Mouse (Mus musculus) hindbrain, embryonic 13.5 days (tissue): ENCODE data around the gene Fbxl22. TPM values are rescaled to one million over a fixed set of nuclear protein-coding genes. Genes with fewer than 3 reads are reported as not detected.
A peak's percentile ranks its signal among the peaks of the same experiment; 100 is the strongest.

Experiments
- ATAC-seq: fragments of 200-750 bp; cut with Nextera tagmentation; 2 replicates; pipeline ENCODE4 v1.8.0; 2017; ENCODE audit warnings: moderate TSS enrichment; ENCODE audit not compliant: low FRiP score
- H3K27ac ChIP-seq: fragments of 300-500 bp; sonication (generic); 2 replicates; pipeline ENCODE4 v1.5.1; 2015; ENCODE audit warnings: inconsistent platforms, mild to moderate bottlenecking, moderate library complexity
- H3K27me3 ChIP-seq: fragments of 300-500 bp; sonication (generic); 2 replicates; pipeline ENCODE4 v1.6.1; 2015; ENCODE audit warnings: mild to moderate bottlenecking, inconsistent platforms
- H3K36me3 ChIP-seq: fragments of 300-500 bp; sonication (generic); 2 replicates; pipeline ENCODE4 v1.6.1; 2015; ENCODE audit warnings: mild to moderate bottlenecking, inconsistent platforms
- H3K4me1 ChIP-seq: fragments of 300-500 bp; sonication (generic); replicated peaks from 2 replicates; pipeline ENCODE4 v1.6.1; 2015; ENCODE audit warnings: inconsistent platforms
- H3K4me2 ChIP-seq: fragments of 300-500 bp; sonication (generic); 2 replicates; pipeline ENCODE4 v1.6.1; 2015; ENCODE audit warnings: inconsistent platforms, mild to moderate bottlenecking, moderate library complexity
- H3K4me3 ChIP-seq: fragments of 300-500 bp; sonication (generic); 2 replicates; pipeline ENCODE4 v1.5.1; 2015; ENCODE audit warnings: mild to moderate bottlenecking, inconsistent platforms
- H3K9ac ChIP-seq: fragments of 300-500 bp; sonication (generic); 2 replicates; pipeline ENCODE4 v1.6.1; 2015; ENCODE audit warnings: mild to moderate bottlenecking, inconsistent platforms
- H3K9me3 ChIP-seq: fragments of 300-500 bp; sonication (generic); 2 replicates; pipeline ENCODE4 v1.6.1; 2016; ENCODE audit warnings: inconsistent platforms
- WGBS: fragments of 180-500 bp; shearing (Covaris S2); methylation state at CpG from one replicate; pipeline ENCODE4 v1.1.7; 2015; 5-methylcytosine and 5-hydroxymethylcytosine counted together
- polyA plus RNA-seq: library from polyadenylated mRNA; unstranded; fragments of >200 nt; fragmentation: Nextera tagmentation; extraction: Ambion mirVana; gene quantifications from 2 replicates; pipeline ENCODE4 v1.2.1, GENCODE M21; 2015

Fbxl22 gene
- polyA plus RNA-seq, 1 experiment from 2014 or later, result 2.2 TPM

DNA sequence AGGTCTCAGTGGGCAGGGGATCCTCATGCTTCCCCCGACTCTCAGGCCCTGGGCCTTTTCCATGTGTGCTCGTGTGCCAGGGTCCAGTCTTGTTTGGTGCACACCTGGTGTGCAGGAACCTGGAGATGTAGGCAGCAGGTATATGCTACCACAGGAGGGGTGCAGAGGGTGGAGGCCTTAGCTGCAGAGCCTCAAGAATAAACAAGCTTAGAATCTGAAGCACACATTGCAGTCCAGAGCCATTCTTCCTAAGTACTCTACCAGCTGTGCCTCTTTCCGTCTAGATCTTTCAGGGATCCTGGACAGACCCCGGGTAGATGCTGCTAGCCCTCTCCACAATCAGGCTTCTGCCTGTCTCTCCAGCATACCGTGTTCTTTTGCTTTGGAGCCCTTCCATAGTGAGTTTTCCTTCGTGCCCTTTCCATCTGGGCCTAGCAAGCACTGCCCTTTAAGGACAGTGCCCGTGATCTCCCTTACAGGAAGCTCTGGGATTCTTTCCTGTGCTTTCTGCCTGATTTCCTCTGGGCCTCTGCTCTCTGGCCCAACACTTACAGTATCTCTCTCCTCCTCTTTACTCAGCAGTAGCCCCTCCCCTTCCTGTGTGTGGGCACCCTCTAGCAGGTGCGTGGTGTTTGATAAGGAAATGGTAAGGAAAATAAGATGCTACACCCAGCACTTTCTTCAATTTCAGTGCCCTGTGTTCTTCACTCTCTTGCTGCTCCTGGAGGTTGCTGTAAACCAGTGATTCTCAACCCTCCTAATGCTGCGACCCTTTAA lies 9.1 kb downstream of the Fbxl22 start:
- Histone ChIP-seq H3K27me3 (no peaks in the 10 kb centered on the region), H3K4me2 (no peak overlapping the region), H3K27ac (peak overlapping the region; percentile 76), H3K4me1 (peaks cover 32% of the 10 kb centered on the region), H3K4me3 (no peak overlapping the region), H3K9ac (peak overlapping the region; percentile 55), H3K9me3 (no peaks in the 10 kb centered on the region), H3K36me3 (peaks cover 85% of the 10 kb centered on the region)
- 59% methylated on average over 9 of the region's 9 CpGs for WGBS
- no peak for ATAC-seq

DNA sequence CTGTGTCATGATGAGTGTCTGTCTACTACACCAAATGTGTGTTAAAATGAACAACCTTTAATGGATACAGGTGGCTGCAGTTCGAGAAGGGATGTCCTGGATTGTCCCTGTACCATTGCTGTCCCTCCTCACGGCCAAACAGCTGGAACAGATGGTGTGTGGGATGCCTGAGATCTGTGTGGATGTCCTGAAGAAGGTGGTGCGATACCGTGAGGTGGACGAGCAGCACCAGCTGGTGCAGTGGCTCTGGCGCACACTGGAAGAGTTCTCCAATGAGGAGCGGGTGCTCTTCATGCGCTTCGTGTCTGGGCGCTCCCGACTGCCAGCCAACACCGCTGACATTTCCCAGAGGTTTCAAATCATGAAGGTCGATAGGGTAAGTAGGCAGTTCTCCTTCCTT lies 9.9 kb downstream of the Fbxl22 start:
- Histone ChIP-seq H3K4me2 (no peak overlapping the region), H3K4me1 (peaks cover 24% of the 10 kb centered on the region), H3K27ac (peak overlapping the region; percentile 76), H3K27me3 (no peaks in the 10 kb centered on the region), H3K9ac (no peak overlapping the region), H3K9me3 (no peaks in the 10 kb centered on the region), H3K36me3 (peaks cover 87% of the 10 kb centered on the region), H3K4me3 (no peak overlapping the region)
- 85% methylated on average over 13 of the region's 13 CpGs for WGBS
- no peak for ATAC-seq

DNA sequence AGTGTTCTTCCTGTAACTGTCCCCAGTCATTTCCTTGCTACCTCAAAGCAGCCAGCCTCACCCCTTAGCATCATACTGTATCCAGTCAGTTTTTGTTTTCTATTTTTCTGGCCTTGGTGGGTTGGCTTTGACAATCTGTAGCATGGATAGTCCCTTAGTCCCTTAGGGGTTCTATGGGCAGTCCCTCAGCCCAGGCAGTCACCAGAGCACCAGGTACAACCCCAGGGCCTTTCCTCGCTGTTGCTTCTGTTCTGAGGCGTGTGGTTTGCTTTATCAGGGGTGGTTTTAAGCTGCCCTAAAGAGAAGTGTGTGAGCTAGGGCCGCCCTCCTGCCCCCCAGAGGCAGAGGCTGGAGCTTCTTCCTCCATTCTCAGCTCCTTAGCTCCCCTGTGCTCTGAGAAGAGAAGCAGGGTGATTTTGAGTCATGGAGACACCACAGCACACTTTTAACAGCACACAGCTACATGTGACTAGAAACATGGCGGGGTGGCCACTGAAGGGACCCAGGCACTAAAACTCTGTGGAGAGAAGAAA lies 10.4 kb downstream of the Fbxl22 start:
- H3K27ac ChIP-seq, result no peak overlapping the region
- H3K9ac ChIP-seq, result no peak overlapping the region
- H3K4me2 ChIP-seq, result no peak overlapping the region
- no peaks in the 10 kb centered on the region for H3K9me3 ChIP-seq
- H3K36me3 ChIP-seq, result peaks cover 87% of the 10 kb centered on the region
- ATAC-seq, result no peak
- H3K27me3 ChIP-seq, result no peaks in the 10 kb centered on the region
- no peak overlapping the region for H3K4me3 ChIP-seq
- 85% methylated on average over 4 of the region's 4 CpGs for WGBS
- H3K4me1 ChIP-seq, result peaks cover 23% of the 10 kb centered on the region

DNA sequence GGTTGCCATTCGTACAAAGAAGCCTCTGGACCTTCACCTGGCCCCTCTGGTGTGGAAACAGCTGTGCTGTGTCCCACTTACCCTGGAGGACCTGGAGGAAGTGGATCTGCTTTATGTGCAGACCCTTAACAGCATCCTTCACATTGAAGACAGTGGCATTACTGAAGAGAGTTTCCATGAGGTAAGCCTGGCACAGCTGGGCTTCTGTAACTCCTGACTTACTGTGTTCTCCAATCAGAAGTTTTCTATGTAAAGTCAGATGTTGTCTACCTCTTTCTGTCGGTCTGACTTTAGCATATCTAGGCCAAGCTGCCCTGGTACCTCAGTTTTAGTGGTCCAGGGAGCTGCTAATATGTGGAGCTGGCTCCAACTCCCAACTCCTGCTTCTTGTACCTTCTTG lies 13.1 kb downstream of the Fbxl22 start:
- H3K4me1 ChIP-seq, result peaks cover 18% of the 10 kb centered on the region
- peaks cover 83% of the 10 kb centered on the region for H3K36me3 ChIP-seq
- no peak for ATAC-seq
- no peaks in the 10 kb centered on the region for H3K27me3 ChIP-seq
- H3K9me3 ChIP-seq, result no peaks in the 10 kb centered on the region
- H3K27ac ChIP-seq, result no peak overlapping the region
- H3K9ac ChIP-seq, result no peak overlapping the region
- WGBS, result 96% methylated on average over 2 of the region's 2 CpGs
- H3K4me3 ChIP-seq, result no peak overlapping the region
- no peak overlapping the region for H3K4me2 ChIP-seq

- ATAC-seq, result no peak
- no peak overlapping the region for H3K4me3 ChIP-seq
- no peaks in the 10 kb centered on the region for H3K9me3 ChIP-seq
- H3K9ac ChIP-seq, result no peak overlapping the region
- H3K36me3 ChIP-seq, result peaks cover 91% of the 10 kb centered on the region
- no peak overlapping the region for H3K27ac ChIP-seq
- H3K27me3 ChIP-seq, result no peaks in the 10 kb centered on the region
- H3K4me1 ChIP-seq, result no peaks in the 10 kb centered on the region
- no peak overlapping the region for H3K4me2 ChIP-seq
These were observed 20.4 kb downstream of the Fbxl22 start for GRCm38 (mm10) chr9:66493992-66494391.

DNA sequence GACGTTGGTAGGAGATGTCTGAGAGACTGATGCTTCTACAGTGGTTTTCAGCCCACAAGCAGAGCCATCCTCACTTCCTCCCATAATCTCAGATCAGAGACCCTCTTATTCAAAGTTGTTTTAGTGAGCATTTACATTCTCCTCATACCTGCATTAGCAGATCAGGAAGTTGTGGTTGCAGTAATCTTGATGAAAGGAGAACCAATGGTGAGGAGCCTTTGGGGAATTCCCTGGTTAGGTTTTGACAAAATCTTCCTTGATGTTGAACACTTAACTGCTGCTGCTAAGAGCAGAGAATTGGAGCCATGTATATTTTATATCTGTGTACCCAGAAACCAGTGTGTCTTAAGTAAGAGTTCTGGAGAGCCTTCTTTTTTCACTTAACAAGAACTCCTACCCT lies 22.0 kb downstream of the Fbxl22 start:
- ATAC-seq, result no peak
- Histone ChIP-seq H3K4me3 (no peak overlapping the region), H3K4me2 (no peak overlapping the region), H3K27ac (no peak overlapping the region), H3K4me1 (no peaks in the 10 kb centered on the region), H3K36me3 (peaks cover 93% of the 10 kb centered on the region), H3K27me3 (no peaks in the 10 kb centered on the region), H3K9ac (no peak overlapping the region), H3K9me3 (no peaks in the 10 kb centered on the region)
- 93% methylated on average over 1 of the region's 1 CpGs for WGBS

DNA sequence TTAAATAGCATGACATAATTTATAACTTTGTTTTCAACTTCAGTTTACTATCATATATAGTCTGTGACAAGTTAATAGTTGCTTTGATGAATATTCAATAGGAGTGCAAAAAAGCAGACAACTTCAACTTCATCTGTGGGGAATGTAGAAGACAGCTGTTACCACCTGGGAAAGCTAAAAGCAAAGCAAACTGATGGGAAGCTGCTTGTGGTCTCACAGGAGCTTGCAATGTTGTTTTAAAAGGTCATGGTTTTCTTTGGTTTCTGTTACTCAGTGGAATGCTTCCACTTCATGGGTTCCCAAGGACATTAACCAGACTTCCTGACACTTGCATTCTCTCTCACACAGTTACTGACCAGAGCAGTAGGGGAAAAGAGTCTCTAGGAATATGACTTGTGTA lies 25.6 kb downstream of the Fbxl22 start:
- H3K27ac ChIP-seq, result no peak overlapping the region
- no peak overlapping the region for H3K9ac ChIP-seq
- no peak for ATAC-seq
- no peak overlapping the region for H3K4me3 ChIP-seq
- no peaks in the 10 kb centered on the region for H3K4me1 ChIP-seq
- no peak overlapping the region for H3K4me2 ChIP-seq
- H3K9me3 ChIP-seq, result no peaks in the 10 kb centered on the region
- no peaks in the 10 kb centered on the region for H3K27me3 ChIP-seq
- peaks cover 93% of the 10 kb centered on the region for H3K36me3 ChIP-seq

DNA sequence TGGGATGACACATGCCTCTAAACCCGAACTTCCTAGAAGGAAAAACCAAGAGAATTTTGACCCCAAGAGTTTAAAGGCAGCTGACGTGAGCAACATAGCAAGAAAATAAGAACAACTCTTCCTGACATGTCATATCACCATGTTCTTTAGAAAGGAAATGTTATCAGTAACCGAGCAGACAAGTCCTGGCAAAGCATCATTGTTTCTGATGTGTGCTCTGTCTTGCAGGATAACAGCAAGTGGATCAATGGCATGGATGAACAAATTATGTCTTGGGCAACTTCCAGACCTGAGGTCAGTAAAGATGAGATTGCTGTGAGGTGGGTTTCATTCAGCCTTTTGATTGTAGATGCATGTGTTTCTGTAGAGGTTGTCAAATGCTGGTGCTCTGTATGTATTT lies 31.0 kb downstream of the Fbxl22 start:
- Histone ChIP-seq H3K4me2 (no peak overlapping the region), H3K9me3 (no peaks in the 10 kb centered on the region), H3K27me3 (no peaks in the 10 kb centered on the region), H3K4me3 (no peak overlapping the region), H3K36me3 (peaks cover 73% of the 10 kb centered on the region), H3K27ac (no peak overlapping the region), H3K9ac (no peak overlapping the region), H3K4me1 (no peaks in the 10 kb centered on the region)
- WGBS, result 90% methylated on average over 3 of the region's 3 CpGs
- ATAC-seq, result no peak

GRCm38 (mm10) chr9:66477785-66478184 lies 36.6 kb downstream of the Fbxl22 start:
- H3K27me3 ChIP-seq, result no peaks in the 10 kb centered on the region
- peaks cover 62% of the 10 kb centered on the region for H3K36me3 ChIP-seq
- no peaks in the 10 kb centered on the region for H3K9me3 ChIP-seq
- no peak overlapping the region for H3K9ac ChIP-seq
- H3K27ac ChIP-seq, result no peak overlapping the region
- no peak overlapping the region for H3K4me2 ChIP-seq
- ATAC-seq, result no peak
- no peaks in the 10 kb centered on the region for H3K4me1 ChIP-seq
- no peak overlapping the region for H3K4me3 ChIP-seq
- WGBS, result 89% methylated on average over 2 of the region's 2 CpGs

GRCm38 (mm10) chr9:66465087-66465486 lies 49.3 kb downstream of the Fbxl22 start:
- WGBS, result 61% methylated on average over 4 of the region's 4 CpGs
- H3K4me3 ChIP-seq, result no peak overlapping the region

More at GRCm38 (mm10) chr9:66465087-66465486, 49.3 kb downstream of the Fbxl22 start:
- H3K27ac ChIP-seq, result no peak overlapping the region
- ATAC-seq, result no peak
- H3K4me2 ChIP-seq, result no peak overlapping the region
- peaks cover 52% of the 10 kb centered on the region for H3K36me3 ChIP-seq
- no peaks in the 10 kb centered on the region for H3K4me1 ChIP-seq
- H3K27me3 ChIP-seq, result no peaks in the 10 kb centered on the region
- H3K9ac ChIP-seq, result no peak overlapping the region
- H3K9me3 ChIP-seq, result no peaks in the 10 kb centered on the region

Other genes starting within 250 kb of the Fbxl22 start
- gene Herc1, start 164.1 kb downstream of the Fbxl22 start, polyA plus RNA-seq, result 47.8 and 48.9 TPM in 2 replicates
- 89.8 and 94.3 TPM in 2 replicates for gene Usp3, start 78.5 kb upstream of the Fbxl22 start, polyA plus RNA-seq
- 3.3 and 6.4 TPM in 2 replicates for gene Car12, start 199.1 kb upstream of the Fbxl22 start, polyA plus RNA-seq